Mouse (Mus musculus): ENCODE data around the gene Nelfb. TPM values are rescaled to one million over a fixed set of nuclear protein-coding genes. Genes with fewer than 3 reads are reported as not detected.

Gene Nelfb
- polyA plus RNA-seq, 1 experiment from 2014 or later, result 18.9 TPM

GRCm38 (mm10) chr2:25196172-25196954 is 14.9 kb downstream of the Nelfb start, which contains the start of gene Tor4a:
Gene Tor4a, minus strand, starts transcription at chr2:25196886.
- H3K36me3 ChIP-seq (ENCODE audit: inconsistent target), result peaks cover 20% of the 10 kb centered on the region; the same call in 1 of the 2 replicates

GRCm38 (mm10) chr2:25195211-25196156 is 15.8 kb downstream of the Nelfb start:
- Histone ChIP-seq H3K79me2 (ENCODE audit: inconsistent target) (peaks cover 31% of the 10 kb centered on the region), H3K4me3 (ENCODE audit: inconsistent target) (peak overlapping the region; percentile 87), H3K27ac (peak overlapping the region; percentile 98), H3K36me3 (ENCODE audit: inconsistent target) (peaks cover 11% of the 10 kb centered on the region; the same call in 1 of the 2 replicates)
- under 1% methylated on average over 55 of the region's 55 CpGs for WGBS (ENCODE audit: missing documents)

More at GRCm38 (mm10) chr2:25196172-25196954, 14.9 kb downstream of the Nelfb start, which contains the start of gene Tor4a:
- H3K79me2 ChIP-seq (ENCODE audit: inconsistent target), result peaks cover 31% of the 10 kb centered on the region
- WGBS (ENCODE audit: missing documents), result 1% methylated on average over 8 of the region's 8 CpGs
- H3K27ac ChIP-seq, result peak within 1 kb of the TSS; percentile 98
- peak within 1 kb of the TSS; percentile 87 for H3K4me3 ChIP-seq (ENCODE audit: inconsistent target)

GRCm38 (mm10) chr2:25194486-25195171 is 16.7 kb downstream of the Nelfb start:
- H3K4me3 ChIP-seq (ENCODE audit: inconsistent target), result peak overlapping the region; percentile 87
- WGBS (ENCODE audit: missing documents), result 8% methylated on average over 17 of the region's 17 CpGs
- peaks cover 2% of the 10 kb centered on the region; the same call in 1 of the 2 replicates for H3K36me3 ChIP-seq (ENCODE audit: inconsistent target)
- peaks cover 31% of the 10 kb centered on the region for H3K79me2 ChIP-seq (ENCODE audit: inconsistent target)
- peak overlapping the region; percentile 98 for H3K27ac ChIP-seq

- H3K4me3 ChIP-seq (ENCODE audit: inconsistent target), result peak overlapping the region; percentile 87; the same call in 1 of the 2 replicates
- peak overlapping the region; percentile 98 for H3K27ac ChIP-seq
- H3K36me3 ChIP-seq (ENCODE audit: inconsistent target), result no peaks in the 10 kb centered on the region; the same call in 1 of the 2 replicates
- H3K79me2 ChIP-seq (ENCODE audit: inconsistent target), result peaks cover 31% of the 10 kb centered on the region
- 19% methylated on average over 5 of the region's 5 CpGs for WGBS (ENCODE audit: missing documents)
Measured at GRCm38 (mm10) chr2:25194006-25194405, 17.3 kb downstream of the Nelfb start.

- Histone ChIP-seq H3K79me2 (ENCODE audit: inconsistent target) (peaks cover 31% of the 10 kb centered on the region), H3K36me3 (ENCODE audit: inconsistent target) (no peaks in the 10 kb centered on the region; the same call in 1 of the 2 replicates), H3K27ac (peak overlapping the region; percentile 98), H3K4me3 (ENCODE audit: inconsistent target) (no peak overlapping the region)
- 0% methylated on average over 5 of the region's 6 CpGs for WGBS (ENCODE audit: missing documents)
Measured at GRCm38 (mm10) chr2:25193330-25193770, 17.9 kb downstream of the Nelfb start.

GRCm38 (mm10) chr2:25187841-25188240 is 23.4 kb downstream of the Nelfb start:
- H3K27ac ChIP-seq, result no peak overlapping the region

GRCm38 (mm10) chr2:25186575-25186930 is 24.7 kb downstream of the Nelfb start:
- 52% methylated on average over 5 of the region's 5 CpGs for WGBS (ENCODE audit: missing documents)
- H3K4me3 ChIP-seq (ENCODE audit: inconsistent target), result no peak overlapping the region
- no peaks in the 10 kb centered on the region for H3K79me2 ChIP-seq (ENCODE audit: inconsistent target)
- H3K27ac ChIP-seq, result no peak overlapping the region
- no peaks in the 10 kb centered on the region for H3K36me3 ChIP-seq (ENCODE audit: inconsistent target)

More at GRCm38 (mm10) chr2:25187841-25188240, 23.4 kb downstream of the Nelfb start:
- Histone ChIP-seq H3K79me2 (ENCODE audit: inconsistent target) (peaks cover 2% of the 10 kb centered on the region), H3K36me3 (ENCODE audit: inconsistent target) (no peaks in the 10 kb centered on the region), H3K4me3 (ENCODE audit: inconsistent target) (no peak overlapping the region)
- WGBS (ENCODE audit: missing documents), result 92% methylated on average over 6 of the region's 6 CpGs

GRCm38 (mm10) chr2:25185625-25186574 is 25.4 kb downstream of the Nelfb start:
- Histone ChIP-seq H3K4me3 (ENCODE audit: inconsistent target) (no peak overlapping the region), H3K36me3 (ENCODE audit: inconsistent target) (no peaks in the 10 kb centered on the region), H3K27ac (no peak overlapping the region), H3K79me2 (ENCODE audit: inconsistent target) (no peaks in the 10 kb centered on the region)
- WGBS (ENCODE audit: missing documents), result 6% methylated on average over 63 of the region's 64 CpGs

GRCm38 (mm10) chr2:25184496-25184895 is 26.8 kb downstream of the Nelfb start:
- H3K27ac ChIP-seq, result no peak overlapping the region
- no peak overlapping the region for H3K4me3 ChIP-seq (ENCODE audit: inconsistent target)
- H3K79me2 ChIP-seq (ENCODE audit: inconsistent target), result no peaks in the 10 kb centered on the region
- WGBS (ENCODE audit: missing documents), result 94% methylated on average over 5 of the region's 7 CpGs
- H3K36me3 ChIP-seq (ENCODE audit: inconsistent target), result no peaks in the 10 kb centered on the region

- H3K79me2 ChIP-seq (ENCODE audit: inconsistent target), result no peaks in the 10 kb centered on the region
- WGBS (ENCODE audit: missing documents), result 62% methylated on average over 2 of the region's 2 CpGs
- H3K27ac ChIP-seq, result no peak overlapping the region
- no peak overlapping the region for H3K4me3 ChIP-seq (ENCODE audit: inconsistent target)
- no peaks in the 10 kb centered on the region for H3K36me3 ChIP-seq (ENCODE audit: inconsistent target)
Measured at GRCm38 (mm10) chr2:25183336-25183735, 28.0 kb downstream of the Nelfb start.

- Histone ChIP-seq H3K36me3 (ENCODE audit: inconsistent target) (no peaks in the 10 kb centered on the region), H3K27ac (no peak overlapping the region), H3K4me3 (ENCODE audit: inconsistent target) (no peak overlapping the region), H3K79me2 (ENCODE audit: inconsistent target) (no peaks in the 10 kb centered on the region)
- WGBS (ENCODE audit: missing documents), result 63% methylated on average over 6 of the region's 6 CpGs
Measured at GRCm38 (mm10) chr2:25182664-25183063, 28.6 kb downstream of the Nelfb start.

- 7% methylated on average over 16 of the region's 17 CpGs for WGBS (ENCODE audit: missing documents)
- no peaks in the 10 kb centered on the region for H3K79me2 ChIP-seq (ENCODE audit: inconsistent target)
- H3K27ac ChIP-seq, result no peak overlapping the region
- no peak overlapping the region for H3K4me3 ChIP-seq (ENCODE audit: inconsistent target)
- no peaks in the 10 kb centered on the region for H3K36me3 ChIP-seq (ENCODE audit: inconsistent target)
Measured at GRCm38 (mm10) chr2:25181891-25182397, 29.3 kb downstream of the Nelfb start.
